Mouse (Mus musculus) heart, embryonic 13.5 days (tissue): Measurements from ENCODE around the gene Gxylt2. TPM values are rescaled to one million over a fixed set of nuclear protein-coding genes. Genes with fewer than 3 reads are reported as not detected.

Experiments used
- ATAC-seq: fragments of 200-750 bp; cut with Nextera tagmentation; 2 replicates; pipeline ENCODE4 v1.8.0; 2017; ENCODE audit warnings: moderate TSS enrichment; ENCODE audit not compliant: insufficient number of reproducible peaks, low FRiP score, low TSS enrichment; ENCODE audit errors: extremely low read depth
- H3K27ac ChIP-seq: fragments of 300-500 bp; sonication (generic); replicated peaks from 2 replicates; pipeline ENCODE4 v1.5.1; 2015; ENCODE audit warnings: moderate library complexity, mild to moderate bottlenecking, inconsistent platforms
- H3K27me3 ChIP-seq: fragments of 300-500 bp; sonication (generic); replicated peaks from 2 replicates; pipeline ENCODE4 v1.6.1; 2015; ENCODE audit warnings: mild to moderate bottlenecking, inconsistent platforms
- H3K36me3 ChIP-seq: fragments of 300-500 bp; sonication (generic); 2 replicates; pipeline ENCODE4 v1.6.1; 2015; ENCODE audit warnings: mild to moderate bottlenecking, inconsistent platforms
- H3K4me1 ChIP-seq: fragments of 300-500 bp; sonication (generic); 2 replicates; pipeline ENCODE4 v1.6.1; 2015; ENCODE audit warnings: inconsistent platforms
- H3K4me2 ChIP-seq: fragments of 300-500 bp; sonication (generic); 2 replicates; pipeline ENCODE4 v1.6.1; 2015; ENCODE audit warnings: inconsistent platforms, mild to moderate bottlenecking, moderate library complexity
- H3K4me3 ChIP-seq: fragments of 300-500 bp; sonication (generic); 2 replicates; pipeline ENCODE4 v1.5.1; 2015; ENCODE audit warnings: moderate library complexity, mild to moderate bottlenecking, inconsistent platforms
- H3K9ac ChIP-seq: fragments of 300-500 bp; sonication (generic); 2 replicates; pipeline ENCODE4 v1.6.1; 2015; ENCODE audit warnings: inconsistent platforms, mild to moderate bottlenecking, moderate library complexity
- H3K9me3 ChIP-seq: fragments of 300-500 bp; sonication (generic); 2 replicates; pipeline ENCODE4 v1.6.1; 2016; ENCODE audit warnings: inconsistent platforms
- WGBS: fragments of 180-500 bp; shearing (Covaris S2); methylation state at CpG from one replicate; pipeline ENCODE4 v1.1.7; 2015; ENCODE audit warnings: mixed read lengths; 5-methylcytosine and 5-hydroxymethylcytosine counted together
- polyA plus RNA-seq: library from polyadenylated mRNA; unstranded; fragments of >200 nt; fragmentation: Nextera tagmentation; extraction: Ambion mirVana; gene quantifications from 2 replicates; pipeline ENCODE4 v1.2.1, GENCODE M21; 2015

The Gxylt2 gene
- 2.8 and 3.3 TPM in 2 replicates for polyA plus RNA-seq

DNA sequence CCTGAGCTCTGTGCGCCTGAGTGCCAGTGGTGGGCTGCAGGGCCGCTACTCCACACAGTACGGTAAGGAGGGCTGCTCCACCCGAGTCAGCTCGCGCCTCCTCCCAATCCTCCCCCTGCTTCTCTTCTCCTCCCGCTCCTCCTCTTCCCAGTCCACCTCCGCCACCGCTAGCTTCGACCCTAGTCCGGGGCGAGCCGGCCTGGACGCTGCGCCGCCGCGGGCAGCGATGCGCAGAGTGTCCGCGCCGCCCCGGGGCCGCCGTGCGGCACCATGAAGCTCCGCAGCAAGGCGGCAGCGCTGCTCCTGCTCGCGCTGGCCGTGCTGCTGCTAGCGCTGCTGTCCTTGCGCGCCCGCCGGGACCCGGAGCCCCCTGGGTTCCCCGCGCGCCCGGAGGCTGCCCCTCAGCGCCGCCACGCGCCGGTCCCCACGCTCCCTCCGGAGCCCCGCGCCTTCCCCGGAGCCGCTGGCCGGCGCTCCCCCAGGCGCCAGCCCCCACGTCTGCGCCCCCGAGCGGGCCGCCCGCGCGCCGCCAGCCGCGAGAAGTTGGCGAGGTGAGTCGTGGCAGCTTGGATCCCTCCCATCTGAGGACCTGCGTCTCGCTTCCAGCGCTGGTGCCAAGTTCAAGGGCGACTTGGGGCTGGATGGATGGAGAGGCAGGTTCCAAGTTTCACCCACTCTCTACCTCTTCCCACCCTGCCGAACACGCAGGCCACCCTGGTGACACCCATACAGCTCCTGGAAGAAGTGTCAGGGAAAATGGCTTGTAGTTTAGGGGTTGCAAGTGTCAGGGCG lies at the start of gene Gxylt2:
Gene Gxylt2 (plus strand): TSS at position 161 of the 792 bp plus-strand sequence.
- ATAC-seq, result peak; percentile 75; the same call in 1 of the 2 replicates
- Histone ChIP-seq H3K9me3 (no peaks in the 10 kb centered on the region), H3K4me2 (peak within 1 kb of the TSS; percentile 96), H3K9ac (peak within 1 kb of the TSS; percentile 85), H3K4me1 (peaks cover 25% of the 10 kb centered on the region), H3K36me3 (no peaks in the 10 kb centered on the region), H3K27ac (peak within 1 kb of the TSS; percentile 26; the same call in 1 of the 2 replicates), H3K27me3 (peaks cover 42% of the 10 kb centered on the region), H3K4me3 (peak within 1 kb of the TSS; percentile 77)
- WGBS, result under 1% methylated on average over 69 of the region's 77 CpGs

DNA sequence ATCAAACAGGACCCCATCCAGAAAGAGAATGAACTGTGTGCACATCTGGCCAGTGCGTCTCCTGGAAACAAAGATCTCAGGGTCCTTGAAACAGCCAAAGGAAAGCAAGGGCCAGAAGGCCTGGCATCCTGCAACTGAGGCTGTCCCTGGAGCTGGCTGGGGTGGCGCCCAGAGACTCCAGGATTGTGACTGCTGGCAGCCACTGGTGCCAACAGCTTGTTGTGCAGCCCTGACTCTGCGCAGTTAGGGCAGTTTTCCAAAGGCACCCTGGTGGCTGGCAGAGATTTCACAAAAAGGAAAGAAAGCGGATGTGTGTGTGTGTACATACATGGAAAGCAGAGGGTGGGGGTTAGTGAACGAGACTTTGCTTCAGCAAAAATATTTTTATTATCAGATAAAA lies 44.1 kb upstream of the Gxylt2 start:
- ATAC-seq, result no peak
- 73% methylated on average over 5 of the region's 5 CpGs for WGBS
- Histone ChIP-seq H3K27me3 (no peaks in the 10 kb centered on the region), H3K4me3 (no peak overlapping the region), H3K4me2 (no peak overlapping the region), H3K4me1 (peaks cover 13% of the 10 kb centered on the region; the same call in 1 of the 2 replicates), H3K27ac (peak overlapping the region; percentile 17; the same call in 1 of the 2 replicates), H3K36me3 (peaks cover 27% of the 10 kb centered on the region), H3K9ac (no peak overlapping the region), H3K9me3 (no peaks in the 10 kb centered on the region)

DNA sequence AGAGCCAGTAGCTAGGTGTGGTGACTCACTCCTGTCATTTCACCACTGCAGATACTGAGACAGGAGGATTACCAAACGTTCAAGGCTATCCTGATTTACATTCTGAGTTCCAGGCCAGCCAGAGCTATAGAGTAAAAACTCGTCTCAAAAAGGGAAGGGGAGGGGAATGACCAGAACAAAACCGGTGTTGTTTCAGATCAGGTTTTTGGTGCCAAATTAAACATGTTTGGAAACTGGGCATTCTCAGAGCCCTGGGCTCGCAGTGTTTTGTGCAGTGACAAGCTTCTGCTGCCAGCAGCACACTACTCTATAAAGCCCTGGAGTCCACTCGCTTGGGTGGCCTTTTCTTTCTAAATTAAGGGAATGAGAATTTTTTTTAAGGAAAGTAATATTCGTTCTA lies 42.3 kb upstream of the Gxylt2 start:
- no peaks in the 10 kb centered on the region for H3K9me3 ChIP-seq
- ATAC-seq, result no peak
- 66% methylated on average over 6 of the region's 6 CpGs for WGBS
- H3K4me3 ChIP-seq, result no peak overlapping the region
- H3K27ac ChIP-seq, result peak overlapping the region; percentile 65; the same call in 1 of the 2 replicates
- no peak overlapping the region for H3K9ac ChIP-seq
- H3K4me1 ChIP-seq, result peaks cover 13% of the 10 kb centered on the region; the same call in 1 of the 2 replicates
- H3K4me2 ChIP-seq, result no peak overlapping the region
- H3K27me3 ChIP-seq, result no peaks in the 10 kb centered on the region
- peaks cover 27% of the 10 kb centered on the region for H3K36me3 ChIP-seq

DNA sequence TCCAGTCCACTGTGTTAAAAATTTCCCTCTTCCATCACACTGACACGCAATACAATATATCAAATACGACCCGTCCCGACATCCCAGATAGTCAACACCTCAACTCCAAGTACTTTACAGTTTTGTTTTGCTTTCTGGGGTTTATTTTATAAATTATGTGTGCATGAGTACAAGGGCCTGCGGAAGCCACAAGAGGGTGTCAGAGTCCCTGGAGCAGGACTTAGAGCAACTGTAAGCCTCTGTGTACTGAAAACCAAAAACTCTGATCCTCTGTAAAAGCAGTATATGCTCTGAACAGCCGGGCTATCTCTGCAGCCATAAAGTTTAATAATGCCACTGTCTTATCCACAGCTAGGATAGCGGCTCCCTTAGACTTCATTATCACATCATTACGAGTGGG lies 36.9 kb upstream of the Gxylt2 start:
- Histone ChIP-seq H3K4me1 (peaks cover 22% of the 10 kb centered on the region), H3K27ac (no peak overlapping the region), H3K4me2 (no peak overlapping the region), H3K27me3 (no peaks in the 10 kb centered on the region), H3K9me3 (no peaks in the 10 kb centered on the region), H3K36me3 (peaks cover 24% of the 10 kb centered on the region), H3K4me3 (no peak overlapping the region), H3K9ac (no peak overlapping the region)
- 79% methylated on average over 8 of the region's 8 CpGs for WGBS
- no peak for ATAC-seq

DNA sequence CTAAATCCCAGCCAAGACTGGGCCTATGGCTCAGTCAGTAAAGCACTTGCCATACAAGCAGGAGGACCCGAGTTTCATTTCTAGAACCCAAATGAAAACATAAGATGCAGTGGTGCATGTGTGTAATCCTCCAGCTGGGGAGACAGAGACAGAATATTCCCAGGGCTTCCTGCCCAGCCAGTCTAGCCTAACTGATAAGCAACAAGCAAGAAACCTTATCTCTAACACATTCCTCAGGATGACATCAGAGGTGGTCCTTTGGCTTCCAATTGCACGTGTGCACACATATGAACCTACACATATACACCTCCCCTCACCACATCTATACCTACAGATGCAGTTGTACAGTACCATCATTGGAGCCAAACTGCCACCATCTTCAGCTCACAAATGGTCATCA lies 35.7 kb upstream of the Gxylt2 start:
- Histone ChIP-seq H3K4me2 (no peak overlapping the region), H3K9me3 (no peaks in the 10 kb centered on the region), H3K4me3 (no peak overlapping the region), H3K36me3 (peaks cover 12% of the 10 kb centered on the region), H3K9ac (no peak overlapping the region), H3K27ac (no peak overlapping the region), H3K27me3 (no peaks in the 10 kb centered on the region), H3K4me1 (peaks cover 22% of the 10 kb centered on the region)
- 20% methylated on average over 2 of the region's 2 CpGs for WGBS
- ATAC-seq, result no peak

DNA sequence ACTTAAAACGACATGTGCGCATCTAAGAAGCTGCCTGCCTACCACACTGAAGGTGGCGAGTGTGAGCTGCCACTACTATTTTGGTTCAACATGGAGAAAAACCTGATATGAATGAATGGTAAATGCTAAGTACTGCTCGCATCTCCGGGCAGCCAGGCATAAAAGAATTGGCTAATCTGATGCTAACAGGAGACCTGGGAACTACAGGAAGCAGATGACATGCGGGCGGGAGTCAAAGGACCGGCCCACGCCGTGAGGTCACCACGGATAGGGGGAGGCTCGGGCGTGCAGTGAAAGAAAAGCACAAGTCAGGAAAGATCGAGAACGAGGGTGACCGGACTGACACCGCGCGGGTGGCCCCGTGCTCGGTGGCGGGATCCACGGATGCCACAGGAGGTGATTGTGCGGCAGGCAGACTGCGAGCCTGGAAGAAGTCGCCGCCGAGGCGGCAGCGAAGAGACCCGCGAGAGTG lies 34.1 kb upstream of the Gxylt2 start:
- Histone ChIP-seq H3K36me3 (no peaks in the 10 kb centered on the region), H3K9me3 (no peaks in the 10 kb centered on the region), H3K4me2 (peak overlapping the region; percentile 97), H3K4me1 (peaks cover 22% of the 10 kb centered on the region), H3K27ac (peak overlapping the region; percentile 28), H3K9ac (peak overlapping the region; percentile 91), H3K4me3 (peak overlapping the region; percentile 96), H3K27me3 (no peaks in the 10 kb centered on the region)
- peak; percentile 14; the same call in 1 of the 2 replicates for ATAC-seq
- WGBS, result 1% methylated on average over 32 of the region's 32 CpGs

DNA sequence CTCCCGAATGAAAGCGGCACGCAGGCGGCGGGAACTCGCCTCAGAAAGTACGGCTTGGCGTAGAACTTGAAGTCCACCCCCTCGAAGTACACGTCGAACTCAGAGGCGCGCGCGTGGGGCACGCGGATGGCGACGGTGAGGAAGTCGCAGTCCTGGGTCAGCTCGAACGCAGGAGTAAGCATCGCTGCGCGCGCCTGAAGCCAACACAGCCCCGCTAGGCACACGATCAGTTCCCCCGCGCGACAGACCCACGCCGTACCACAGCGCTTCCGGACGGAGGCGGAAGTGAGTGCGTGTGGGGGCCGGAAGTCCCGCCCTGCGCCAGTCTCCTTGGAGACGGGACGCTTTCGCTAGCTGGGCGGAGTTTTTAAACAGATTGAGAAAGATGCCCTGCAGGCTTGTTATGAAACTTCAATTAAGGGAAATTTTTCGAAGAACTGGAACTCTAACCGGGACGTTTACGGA lies 33.6 kb upstream of the Gxylt2 start, which contains the start of gene Shq1:
Gene Shq1 (minus strand): TSS at position 278 of the 465 bp plus-strand sequence.
- under 1% methylated on average over 49 of the region's 49 CpGs for WGBS
- Histone ChIP-seq H3K9me3 (no peaks in the 10 kb centered on the region), H3K36me3 (no peaks in the 10 kb centered on the region), H3K4me3 (peak within 1 kb of the TSS; percentile 96), H3K9ac (peak within 1 kb of the TSS; percentile 91), H3K4me2 (peak within 1 kb of the TSS; percentile 97), H3K27me3 (no peaks in the 10 kb centered on the region), H3K27ac (peak within 1 kb of the TSS; percentile 28), H3K4me1 (peaks cover 22% of the 10 kb centered on the region)
- ATAC-seq, result peak; percentile 58; the same call in 1 of the 2 replicates

DNA sequence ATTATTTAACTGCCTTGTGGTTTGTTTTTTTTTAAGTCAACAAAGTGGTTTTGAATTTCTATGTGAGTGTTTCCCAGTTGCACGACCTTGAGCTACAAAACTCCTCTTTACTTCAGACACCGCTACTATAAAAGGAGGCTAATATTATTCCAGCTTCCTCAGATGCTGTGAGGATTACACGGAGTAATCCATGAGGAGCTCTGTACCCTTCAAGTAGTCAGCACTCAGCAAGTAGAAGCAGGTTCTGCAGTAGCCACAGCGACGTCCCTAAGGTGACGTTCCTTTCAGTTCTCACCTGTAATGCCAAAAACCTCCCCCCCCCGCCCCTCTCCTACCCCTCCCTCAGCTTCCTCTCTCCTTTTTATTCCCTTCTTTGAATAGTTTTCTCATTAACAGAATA lies 33.1 kb upstream of the Gxylt2 start:
- H3K4me1 ChIP-seq, result peaks cover 22% of the 10 kb centered on the region
- ATAC-seq, result no peak
- no peak overlapping the region for H3K27ac ChIP-seq
- peak overlapping the region; percentile 96 for H3K4me3 ChIP-seq
- H3K9me3 ChIP-seq, result no peaks in the 10 kb centered on the region
- 5% methylated on average over 7 of the region's 7 CpGs for WGBS
- H3K27me3 ChIP-seq, result no peaks in the 10 kb centered on the region
- H3K4me2 ChIP-seq, result peak overlapping the region; percentile 97
- H3K9ac ChIP-seq, result peak overlapping the region; percentile 52
- no peaks in the 10 kb centered on the region for H3K36me3 ChIP-seq

DNA sequence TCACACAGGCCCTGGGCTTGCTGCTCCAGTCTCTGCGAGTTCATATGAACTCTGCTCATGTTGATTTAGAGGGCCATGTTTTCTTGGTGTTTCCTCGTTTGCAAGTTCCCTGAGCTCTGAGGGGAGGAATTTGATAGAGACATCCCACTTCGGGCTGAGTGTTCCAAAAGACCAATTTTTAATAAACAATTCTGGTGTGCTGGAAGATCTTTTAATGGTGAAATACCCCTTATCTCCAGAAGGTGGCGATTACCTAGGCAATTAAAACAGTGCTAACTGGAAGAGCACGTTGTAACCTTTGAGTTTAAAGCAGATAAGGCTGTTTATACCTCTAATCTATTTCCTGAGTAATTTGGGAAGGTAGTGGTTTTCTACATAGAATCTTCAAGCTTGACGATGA lies 29.6 kb upstream of the Gxylt2 start:
- Histone ChIP-seq H3K36me3 (no peaks in the 10 kb centered on the region), H3K4me3 (no peak overlapping the region), H3K4me1 (peaks cover 14% of the 10 kb centered on the region), H3K27me3 (no peaks in the 10 kb centered on the region), H3K9me3 (no peaks in the 10 kb centered on the region), H3K4me2 (no peak overlapping the region), H3K27ac (no peak overlapping the region), H3K9ac (no peak overlapping the region)
- ATAC-seq, result no peak
- WGBS, result 19% methylated on average over 6 of the region's 6 CpGs

DNA sequence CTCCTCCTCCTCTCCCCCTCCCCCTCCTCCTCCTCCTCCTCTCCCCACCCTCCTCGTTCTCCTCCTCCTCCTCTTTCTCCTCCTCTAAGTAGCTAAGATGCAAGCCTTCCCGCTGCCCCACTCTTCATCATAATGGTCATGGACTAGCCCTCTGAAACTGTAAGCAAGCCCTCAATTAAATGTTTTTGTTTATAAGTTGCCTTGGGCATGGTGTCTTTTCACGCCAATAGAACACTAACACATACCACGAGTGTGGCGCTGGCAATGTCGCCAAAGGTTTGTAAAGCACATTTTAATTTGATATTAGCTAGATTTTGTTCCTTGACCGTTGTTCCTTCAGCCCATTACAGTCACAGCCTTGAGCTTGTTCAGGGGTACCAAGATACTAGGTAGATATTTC lies 28.1 kb upstream of the Gxylt2 start:
- H3K4me1 ChIP-seq, result peaks cover 8% of the 10 kb centered on the region
- no peak overlapping the region for H3K27ac ChIP-seq
- no peak overlapping the region for H3K9ac ChIP-seq
- WGBS, result 83% methylated on average over 6 of the region's 7 CpGs
- H3K36me3 ChIP-seq, result no peaks in the 10 kb centered on the region
- H3K9me3 ChIP-seq, result 0 out of 2 replicates have a peak, but pooled peaks cover 4% of the 10 kb centered on the region
- no peak overlapping the region for H3K4me2 ChIP-seq
- ATAC-seq, result no peak
- no peaks in the 10 kb centered on the region for H3K27me3 ChIP-seq
- H3K4me3 ChIP-seq, result no peak overlapping the region

DNA sequence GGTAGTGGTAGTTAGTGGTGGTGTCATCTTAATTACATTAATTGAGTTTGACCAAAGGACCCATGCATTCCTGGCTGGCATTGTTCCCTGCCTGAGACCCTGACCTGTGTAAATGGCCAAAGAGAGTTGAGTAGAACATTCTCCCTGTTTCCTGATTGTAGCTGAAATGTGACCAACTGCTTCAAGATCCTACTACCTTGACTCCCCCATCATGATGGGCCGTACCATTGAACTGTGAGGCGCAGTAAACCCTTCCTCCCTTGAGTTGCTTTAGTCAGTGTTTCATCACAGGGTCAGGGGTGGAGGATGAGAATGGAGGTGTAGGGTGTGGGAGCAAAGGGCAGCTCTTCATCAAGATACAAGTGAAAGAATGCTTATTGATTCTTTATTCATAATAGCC lies 25.9 kb upstream of the Gxylt2 start:
- no peak overlapping the region for H3K4me3 ChIP-seq
- H3K4me1 ChIP-seq, result no peaks in the 10 kb centered on the region
- no peak overlapping the region for H3K4me2 ChIP-seq
- ATAC-seq, result no peak
- no peaks in the 10 kb centered on the region for H3K27me3 ChIP-seq
- H3K9ac ChIP-seq, result no peak overlapping the region
- 0 out of 2 replicates have a peak, but pooled peaks cover 4% of the 10 kb centered on the region for H3K9me3 ChIP-seq
- H3K36me3 ChIP-seq, result no peaks in the 10 kb centered on the region
- no peak overlapping the region for H3K27ac ChIP-seq
- 78% methylated on average over 2 of the region's 2 CpGs for WGBS
